7 mouse cellular contexts compared by ENCODE assay signal in genomic region chr1:132476928-132477691, GRCm38 (mm10). TPM values are rescaled to one million over a fixed set of nuclear protein-coding genes. Genes with fewer than 3 reads are reported as not detected.
DNase-seq lines count a peak whose midpoint lies in the region; ATAC-seq lines count a peak whose summit lies in the region.

Rbbp5 (plus strand) TSS chr1:132477365.

- H3K27me3 ChIP-seq in intestine, embryonic 16.5 days (replicated peaks; ENCODE audit: control insufficient read depth, insufficient read depth, low read length) = no peaks in the 10 kb centered on the region
- H3K27me3 ChIP-seq in midbrain, embryonic 11.5 days (ENCODE audit: control insufficient read depth, insufficient read depth, low read length) = no peaks in the 10 kb centered on the region

- no peaks in the 10 kb centered on the region for H3K36me3 ChIP-seq in intestine, embryonic 16.5 days (ENCODE audit: control insufficient read depth, insufficient read depth, low read length)
- H3K36me3 ChIP-seq in midbrain, embryonic 11.5 days (ENCODE audit: control insufficient read depth, insufficient read depth, low read length) = no peaks in the 10 kb centered on the region

- peak; percentile 88 for DNase-seq in adrenal gland, adult 2 months
- peak; percentile 81 for DNase-seq in embryo, embryonic 11.5 days (ENCODE audit: low read depth, low spot score)
- peak; percentile 65 to 85 for DNase-seq in gastrocnemius, postnatal 4 days (ENCODE audit: low spot score in 2 of 2)
- DNase-seq in left cerebral cortex, postnatal 36 days (ENCODE audit: low spot score in 2 of 2) = peak; percentile 83 to 84
- DNase-seq in midbrain, embryonic 11.5 days (ENCODE audit: low spot score, missing footprints) = peak; percentile 99
- DNase-seq in skeletal muscle tissue, adult 2 months (ENCODE audit: low read depth, low spot score) = peak; percentile 84

- H3K27ac ChIP-seq in intestine, embryonic 16.5 days (ENCODE audit: low read length) = peak within 1 kb of the TSS; percentile 65
- H3K27ac ChIP-seq in midbrain, embryonic 11.5 days (ENCODE audit: low read depth, low read length) = peak within 1 kb of the TSS; percentile 40; the same call in 1 of the 2 replicates

- WGBS in intestine, embryonic 16.5 days = under 1% methylated on average over 43 of the region's 43 CpGs
- WGBS in midbrain, embryonic 11.5 days = under 1% methylated on average over 43 of the region's 43 CpGs

- H3K4me3 ChIP-seq in intestine, embryonic 16.5 days (ENCODE audit: low read length) = peak within 1 kb of the TSS; percentile 81
- peak within 1 kb of the TSS; percentile 90 for H3K4me3 ChIP-seq in midbrain, embryonic 11.5 days (ENCODE audit: low read depth, low read length)

- H3K4me2 ChIP-seq in intestine, embryonic 16.5 days (ENCODE audit: low read depth, low read length) = peak within 1 kb of the TSS; percentile 83
- peak within 1 kb of the TSS; percentile 79 for H3K4me2 ChIP-seq in midbrain, embryonic 11.5 days

- H3K4me1 ChIP-seq in intestine, embryonic 16.5 days (ENCODE audit: control insufficient read depth, insufficient read depth, low read length) = peaks cover 9% of the 10 kb centered on the region; the same call in 1 of the 2 replicates
- H3K4me1 ChIP-seq in midbrain, embryonic 11.5 days (ENCODE audit: control insufficient read depth, insufficient read depth, low read length) = peaks cover 13% of the 10 kb centered on the region; the same call in 1 of the 2 replicates

- H3K9ac ChIP-seq in intestine, embryonic 16.5 days (ENCODE audit: low read depth, low read length) = peak within 1 kb of the TSS; percentile 92
- H3K9ac ChIP-seq in midbrain, embryonic 11.5 days (ENCODE audit: low read length) = peak within 1 kb of the TSS; percentile 86

- intact Hi-C loops in left cerebral cortex, postnatal 36 days (cut with DNase I) = loop anchor here (5.0 kb wide), 1 partner anchor 110 kb away; no protein-coding TSS in a partner anchor

- ATAC-seq in intestine, embryonic 16.5 days = peak; percentile 91
- peak; percentile 89 for ATAC-seq in midbrain, embryonic 11.5 days (ENCODE audit: low FRiP score)

- H3K9me3 ChIP-seq in intestine, embryonic 16.5 days (ENCODE audit: control insufficient read depth, low read length) = no peaks in the 10 kb centered on the region
- H3K9me3 ChIP-seq in midbrain, embryonic 11.5 days (ENCODE audit: control insufficient read depth, low read length) = no peaks in the 10 kb centered on the region

RNA-seq across cellular contexts. Expression of gene Rbbp5, which starts in this region (rescaled TPM):
- 10 to 100 TPM; 33.1 to 40.2 TPM for total RNA-seq in adrenal gland, adult 2 months (2021)
- 4.5 and 5.0 TPM in 2 replicates for polyA plus RNA-seq in adrenal gland, adult 2 months (2012; rRNA removed)
- total RNA-seq in gastrocnemius, postnatal 4 days (2021) = 10 to 100 TPM; 24.8 to 25.0 TPM
- 36.5 and 36.9 TPM in 2 replicates for polyA plus RNA-seq in intestine, embryonic 16.5 days (2015; fragmentation: Nextera tagmentation; extraction: Ambion mirVana)
- 10 to 100 TPM; 49.3 to 66.3 TPM for total RNA-seq in left cerebral cortex, postnatal 36 days (2021)
- polyA plus RNA-seq in midbrain, embryonic 11.5 days (2014; fragmentation: Nextera tagmentation; extraction: Ambion mirVana) = 65.2 and 65.9 TPM in 2 replicates

Comparison
In these comparisons a context has a peak if more than half of its experiments do, and no peak if none do; other contexts are left out.
1. Peak in every context shown above with its lines: DNase-seq, ATAC-seq, H3K4me3 ChIP-seq and H3K27ac ChIP-seq.